Mouse (Mus musculus) kidney, adult 2 months (tissue): ENCODE measurements around the gene Guca1a. TPM values are rescaled to one million over a fixed set of nuclear protein-coding genes. Genes with fewer than 3 reads are reported as not detected.
"Not testable (repeated sequence)": the region's sequence is repeated elsewhere in the genome, so short reads cannot be mapped to it uniquely, and the experiment has no call there.

ENCODE experiments used
- DNase-seq: peaks from one replicate; pipeline ENCODE4 v3.0.0; 2021
- H3K27ac ChIP-seq: fragments of 200-500 bp; 2 replicates; pipeline ENCODE4 v1.5.1; 2012; ENCODE audit warnings: low read depth, low read length, control low read depth, inconsistent platforms; ENCODE audit not compliant: insufficient read depth
- H3K27me3 ChIP-seq: fragments of 200-500 bp; replicated peaks from 2 replicates; pipeline ENCODE4 v1.6.1; 2012; ENCODE audit warnings: mild to moderate bottlenecking, moderate library complexity, low read length, inconsistent platforms; ENCODE audit not compliant: control insufficient read depth, insufficient read depth
- H3K36me3 ChIP-seq: fragments of 200-500 bp; 2 replicates; pipeline ENCODE4 v1.6.1; 2012; ENCODE audit warnings: mild to moderate bottlenecking, moderate library complexity, low read length, inconsistent platforms; ENCODE audit not compliant: control insufficient read depth, insufficient read depth
- H3K4me1 ChIP-seq: fragments of 200-500 bp; 2 replicates; pipeline ENCODE4 v1.6.1; 2011; ENCODE audit warnings: low read length; ENCODE audit not compliant: control insufficient read depth, insufficient read depth
- H3K4me3 ChIP-seq: fragments of 200-500 bp; 2 replicates; pipeline ENCODE4 v1.5.1; 2011; ENCODE audit warnings: mild to moderate bottlenecking, low read depth, low read length, control low read depth; ENCODE audit not compliant: insufficient read depth
- CTCF ChIP-seq: fragments of 200-500 bp; conservative IDR thresholded peaks from 2 replicates; pipeline ENCODE4 v1.5.1; 2011; ENCODE audit warnings: low read depth, mild to moderate bottlenecking, control low read depth, low read length, moderate library complexity, mixed read lengths; ENCODE audit not compliant: insufficient read depth, insufficient read length
- POLR2A ChIP-seq: fragments of 200-500 bp; IDR thresholded peaks from one replicate; pipeline ENCODE4 v1.6.1; 2011; ENCODE audit warnings: low read depth, low read length, control low read depth
- WGBS: fragments of 180-500 bp; shearing (Covaris S2); methylation state at CpG from one replicate; pipeline ENCODE4 v1.1.7; 2018; 5-methylcytosine and 5-hydroxymethylcytosine counted together
- polyA plus RNA-seq: library from polyadenylated mRNA; depleted of rRNA; stranded (reverse); fragments of >200 nt; gene quantifications from 2 replicates; pipeline ENCODE4 v1.2.3, GENCODE M21; 2012

The Guca1a gene
- polyA plus RNA-seq, 1 experiment: 1.4 TPM

DNA sequence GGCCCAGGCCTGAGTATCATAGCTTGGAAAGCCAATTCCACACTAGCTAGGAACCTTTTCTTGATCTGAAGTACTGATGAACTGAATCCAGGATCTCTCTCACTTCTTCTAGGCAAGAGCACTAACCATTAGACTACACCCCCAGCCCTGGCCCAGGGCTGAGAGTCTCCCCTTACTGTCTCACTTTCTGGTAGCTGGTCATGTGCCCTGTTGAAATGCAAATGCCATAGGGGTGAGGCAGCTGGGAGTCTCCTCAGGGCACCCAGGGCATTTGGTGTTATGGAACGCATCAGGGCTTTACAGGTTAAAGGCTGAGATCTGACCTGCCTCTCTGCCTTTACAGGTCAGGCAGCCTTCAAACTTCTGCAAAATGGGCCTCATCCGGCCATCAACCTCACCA lies 19.8 kb upstream of the Guca1a start:
- Histone ChIP-seq H3K36me3 (no peaks in the 10 kb centered on the region), H3K27me3 (no peaks in the 10 kb centered on the region), H3K4me1 (no peaks in the 10 kb centered on the region), H3K4me3 (no peak overlapping the region), H3K27ac (no peak overlapping the region)
- 93% methylated on average over 2 of the region's 2 CpGs for WGBS
- DNase-seq: no peak
- TF ChIP-seq CTCF: no peak
- no peak for TF ChIP-seq POLR2A

GRCm38 (mm10) chr17:47409897-47410861 lies 9.8 kb upstream of the Guca1a start:
- not testable (repeated sequence) for H3K27ac ChIP-seq, H3K27me3 ChIP-seq, H3K36me3 ChIP-seq, H3K4me3 ChIP-seq, H3K4me1 ChIP-seq
- DNase-seq: peak; percentile 15
- 5% methylated on average over 74 of the region's 74 CpGs for WGBS

- TF ChIP-seq POLR2A (no peak), CTCF (peak; percentile 81)
- 19% methylated on average over 8 of the region's 8 CpGs for WGBS
- no peaks in the 10 kb centered on the region for H3K27me3 ChIP-seq
These were observed 8.1 kb upstream of the Guca1a start for GRCm38 (mm10) chr17:47408558-47408898.

DNA sequence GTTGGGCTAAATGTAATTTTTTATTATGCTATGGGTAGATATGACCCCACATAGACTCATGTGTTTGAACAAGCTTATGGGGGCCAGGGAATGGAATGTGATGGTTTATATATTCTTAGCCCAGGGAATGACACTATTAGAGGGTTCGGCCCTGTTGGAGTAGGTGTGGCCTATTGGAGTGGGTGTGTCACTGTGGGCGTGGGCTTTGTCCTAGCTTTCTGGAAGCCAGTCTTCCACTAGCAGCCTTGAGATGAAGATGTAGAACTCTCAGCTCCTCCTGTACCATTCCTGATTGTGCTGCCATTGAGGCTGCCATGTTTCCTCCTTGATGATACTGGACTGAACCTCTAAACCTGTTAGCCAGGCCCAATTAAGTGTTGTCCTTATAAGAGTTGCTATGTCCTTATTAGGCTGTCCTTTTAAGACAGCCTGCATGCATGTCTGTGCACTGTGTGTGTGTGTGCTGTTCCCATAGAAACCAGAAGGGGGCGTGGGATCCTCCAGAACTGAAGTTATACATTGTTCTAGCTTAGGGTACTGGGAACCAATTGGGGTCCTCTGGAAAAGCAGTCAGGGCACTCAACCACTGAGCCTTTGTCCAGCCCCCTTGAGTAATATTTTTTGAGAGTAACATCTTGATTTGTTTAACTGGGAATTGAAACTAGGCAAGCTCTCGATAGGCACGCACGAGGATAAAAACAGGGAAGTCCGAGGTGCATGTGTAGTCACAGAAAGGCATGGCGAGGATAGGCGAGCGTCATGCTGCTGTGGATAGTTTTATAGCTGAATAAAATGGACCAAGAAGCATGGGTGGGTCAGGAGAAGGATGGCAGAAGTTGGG lies 7.6 kb upstream of the Guca1a start:
- no peaks in the 10 kb centered on the region for H3K4me1 ChIP-seq
- no peaks in the 10 kb centered on the region for H3K36me3 ChIP-seq
- H3K4me3 ChIP-seq: no peak overlapping the region
- no peaks in the 10 kb centered on the region for H3K27me3 ChIP-seq
- H3K27ac ChIP-seq: no peak overlapping the region
- DNase-seq: no peak
- TF ChIP-seq POLR2A: no peak
- TF ChIP-seq CTCF: no peak
- WGBS: 60% methylated on average over 10 of the region's 10 CpGs

More at GRCm38 (mm10) chr17:47408558-47408898, 8.1 kb upstream of the Guca1a start:
- no peak overlapping the region for H3K27ac ChIP-seq
- DNase-seq: peak; percentile 66
- no peak overlapping the region for H3K4me3 ChIP-seq
- no peaks in the 10 kb centered on the region for H3K4me1 ChIP-seq
- H3K36me3 ChIP-seq: no peaks in the 10 kb centered on the region

GRCm38 (mm10) chr17:47399091-47399490 lies 1.3 kb downstream of the Guca1a start:
- no peak overlapping the region for H3K4me3 ChIP-seq
- no peaks in the 10 kb centered on the region for H3K36me3 ChIP-seq
- DNase-seq: no peak
- 87% methylated on average over 8 of the region's 8 CpGs for WGBS
- no peaks in the 10 kb centered on the region for H3K27me3 ChIP-seq
- TF ChIP-seq POLR2A (no peak), CTCF (no peak)
- no peak overlapping the region for H3K27ac ChIP-seq
- H3K4me1 ChIP-seq: peaks cover 2% of the 10 kb centered on the region; the same call in 1 of the 2 replicates

DNA sequence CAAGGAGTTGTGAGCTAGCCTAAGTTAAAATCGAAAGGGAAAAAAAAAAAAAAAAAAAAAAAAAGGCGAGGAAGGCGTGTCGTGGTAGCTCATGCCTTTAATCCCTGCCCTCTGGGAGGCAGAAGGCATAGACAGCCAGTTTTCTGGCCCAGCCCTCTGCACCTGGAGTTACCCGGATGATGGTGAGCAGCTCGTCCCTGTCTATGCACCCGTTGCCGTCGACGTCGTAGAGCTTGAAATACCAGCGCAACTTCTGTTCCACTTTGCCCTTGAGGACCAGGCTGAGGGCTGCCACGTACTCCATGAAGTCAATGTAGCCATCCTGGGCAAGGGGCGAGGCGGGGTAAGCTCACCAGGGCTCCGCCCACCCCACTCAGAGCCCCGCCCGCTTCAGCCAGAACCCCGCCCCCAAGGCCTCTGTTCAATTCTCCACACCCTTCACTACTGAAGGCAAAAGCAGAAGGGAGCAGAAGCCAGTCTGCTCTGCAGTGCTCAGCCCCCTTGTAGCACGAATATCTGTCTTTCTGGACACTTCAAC lies 4.9 kb downstream of the Guca1a start:
- 3% methylated on average over 18 of the region's 20 CpGs for WGBS
- Histone ChIP-seq H3K36me3 (no peaks in the 10 kb centered on the region), H3K27me3 (no peaks in the 10 kb centered on the region), H3K27ac (no peak overlapping the region), H3K4me3 (peak overlapping the region; percentile 52), H3K4me1 (peaks cover 2% of the 10 kb centered on the region; the same call in 1 of the 2 replicates)
- DNase-seq: peak; percentile 71
- no peak for TF ChIP-seq CTCF
- TF ChIP-seq POLR2A: no peak
